Mouse (Mus musculus): ENCODE results near the gene Kcns1.

The Kcns1 gene

GRCm38 (mm10) chr2:164119503-164119902 is 51.4 kb downstream of the Kcns1 start:
- DNase-seq: no peak

GRCm38 (mm10) chr2:164115531-164115930 is 55.4 kb downstream of the Kcns1 start:
- no peak for DNase-seq

- no peak for DNase-seq
Measured at GRCm38 (mm10) chr2:164114051-164114450, 56.9 kb downstream of the Kcns1 start.
